Mouse (Mus musculus) gastrocnemius, adult 8-10 months (tissue): ENCODE data around the gene Pmpcb. TPM values are rescaled to one million over a fixed set of nuclear protein-coding genes. Genes with fewer than 3 reads are reported as not detected.

Experiments
- DNase-seq, 2 experiments: peaks; one replicate each; pipeline ENCODE4 v3.0.0; 2022; ENCODE audit warnings: low spot score in 2 of 2
- total RNA-seq, 4 experiments: library from RNA; stranded (reverse); gene quantifications; 2 replicates each; pipeline ENCODE4 v1.2.4; 2022

Pmpcb gene
- total RNA-seq, 4 experiments from 2014 or later = 92.6 to 114 (median 104) TPM

DNA sequence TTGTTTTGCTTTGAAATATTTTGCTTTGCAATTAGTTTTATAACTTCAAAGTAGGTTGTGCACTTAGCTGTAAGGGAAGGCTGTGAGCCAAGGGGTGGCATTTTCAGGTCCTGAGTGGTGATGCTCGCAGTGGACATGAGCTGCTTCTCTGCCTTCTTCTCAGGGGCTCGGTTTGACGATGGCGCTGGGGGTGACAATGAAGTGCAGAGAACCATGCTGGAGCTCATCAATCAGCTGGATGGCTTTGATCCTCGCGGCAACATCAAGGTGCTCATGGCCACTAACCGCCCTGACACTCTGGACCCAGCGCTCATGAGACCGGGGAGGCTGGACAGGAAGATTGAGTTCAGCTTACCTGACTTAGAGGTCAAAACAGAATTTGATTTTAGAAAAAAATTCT, 66.0 kb downstream of the Pmpcb start:
- DNase-seq = no peak

DNA sequence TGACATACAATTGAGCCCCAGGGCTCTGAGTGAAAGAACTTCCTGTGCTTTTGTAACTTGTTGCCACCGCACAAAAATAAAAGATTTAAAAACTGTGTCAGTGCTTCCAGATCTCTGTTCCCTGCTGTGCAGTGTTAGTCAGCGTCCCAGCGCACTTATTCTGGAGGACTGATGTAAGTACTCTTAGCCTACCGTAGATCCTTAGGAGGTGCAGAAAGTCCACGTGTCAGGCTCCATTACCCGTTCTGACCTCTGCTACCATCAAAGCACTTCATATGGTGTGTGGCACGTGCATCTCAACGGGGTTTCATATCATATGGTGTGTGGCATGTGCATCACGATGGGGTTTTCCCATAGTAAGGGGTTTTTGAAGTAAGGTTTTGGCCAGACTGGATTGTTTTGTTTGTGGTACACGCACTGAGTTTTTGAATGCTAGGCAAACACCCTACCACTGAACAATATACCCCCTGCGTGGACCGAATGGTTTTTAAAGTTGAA, 66.8 kb downstream of the Pmpcb start:
- DNase-seq = no peak

- no peak for DNase-seq
Measured at GRCm38 (mm10) chr5:21804837-21805236, 67.9 kb downstream of the Pmpcb start.

Other genes starting within 250 kb of the Pmpcb start
- gene Lrrc17, start 193.6 kb upstream of the Pmpcb start, total RNA-seq = 1 to 10 TPM in 2 of 4 experiments, under 1 TPM in 2; 0.89 to 2.0 (median 1.0) TPM
- gene Fbxl13, start 91.5 kb upstream of the Pmpcb start, total RNA-seq = not detected
- 1 to 10 TPM; 3.5 to 4.2 (median 3.9) TPM for gene Armc10, start 91.3 kb upstream of the Pmpcb start, total RNA-seq
- 10 to 100 TPM in 2 of 4 experiments, 1 to 10 TPM in 2; 8.3 to 10.4 (median 9.4) TPM for gene Napepld, start 35.7 kb upstream of the Pmpcb start, total RNA-seq
- 10 to 100 TPM; 22.9 to 25.1 (median 23.8) TPM for gene Dnajc2, start 48.1 kb downstream of the Pmpcb start, total RNA-seq
- gene Psmc2, start 48.1 kb downstream of the Pmpcb start, total RNA-seq = 100 to 1,000 TPM; 117 to 131 (median 125) TPM
- gene Slc26a5, start 128.5 kb downstream of the Pmpcb start, total RNA-seq = not detected